Mouse (Mus musculus): ENCODE measurements around the gene Xndc1. TPM values are rescaled to one million over a fixed set of nuclear protein-coding genes. Genes with fewer than 3 reads are reported as not detected.
"Not testable (repeated sequence)": the region's sequence is repeated elsewhere in the genome, so short reads cannot be mapped to it uniquely, and the experiment has no call there.

The Xndc1 gene
- polyA plus RNA-seq, 1 experiment from 2014 or later: 12.7 TPM

DNA sequence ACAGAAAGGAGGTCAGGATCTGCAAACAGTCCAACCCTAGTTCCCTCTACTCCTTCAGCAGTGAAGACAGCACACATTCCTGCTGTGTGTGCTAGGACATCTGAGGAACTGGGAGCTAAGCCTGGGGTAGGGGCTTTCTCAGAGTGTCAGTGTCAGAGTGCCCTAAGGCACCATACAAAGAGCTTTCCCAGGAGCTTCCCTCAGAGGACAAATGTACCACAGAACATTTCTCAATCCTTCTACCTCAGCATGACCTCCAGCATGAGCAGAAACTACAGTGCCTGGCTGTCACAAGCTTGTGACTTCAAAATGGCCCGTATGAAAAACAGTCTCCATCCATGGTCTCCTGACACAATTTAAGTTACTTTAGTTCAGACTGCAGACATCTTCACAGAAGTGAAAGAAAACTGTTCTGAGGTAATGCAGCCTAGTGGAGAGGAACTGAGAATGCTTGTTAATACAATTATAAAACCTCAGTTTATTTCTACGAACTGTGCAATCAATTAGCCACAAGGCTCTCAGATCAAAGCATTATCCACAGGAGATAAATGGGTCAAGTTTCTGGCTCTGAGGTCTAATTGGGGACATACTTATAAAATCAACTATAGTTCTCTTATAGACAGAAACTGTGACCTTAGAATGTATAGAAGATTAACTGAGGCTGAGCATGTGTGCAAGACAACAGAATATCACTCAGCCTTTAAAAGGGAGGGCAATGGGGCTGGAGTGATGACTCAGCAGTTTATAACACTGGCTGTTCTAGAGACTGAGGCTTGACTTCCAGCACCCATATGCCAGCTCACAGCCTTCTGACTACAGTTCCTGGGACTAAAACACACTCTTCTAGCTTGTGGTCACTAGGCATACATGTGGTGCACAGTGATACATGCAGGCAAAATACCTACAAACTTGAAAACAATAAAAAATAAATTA is 39.9 kb upstream of the Xndc1 start:
- H3K4me2 ChIP-seq (ENCODE audit: low read depth, low read length): no peak overlapping the region
- no peak overlapping the region for H3K27ac ChIP-seq (ENCODE audit: low read length)
- WGBS (ENCODE audit: insufficient replicate concordance): 83% methylated on average over 2 of the region's 2 CpGs
- H3K27me3 ChIP-seq (ENCODE audit: control insufficient read depth, insufficient read depth, low read depth, low read length): no peaks in the 10 kb centered on the region
- no peak overlapping the region for H3K9ac ChIP-seq (ENCODE audit: low read depth, low read length)
- peaks cover 21% of the 10 kb centered on the region for H3K36me3 ChIP-seq (ENCODE audit: control insufficient read depth, insufficient read depth)
- no peaks in the 10 kb centered on the region for H3K9me3 ChIP-seq (replicated peaks; ENCODE audit: control insufficient read depth, low read length)
- no peak overlapping the region for H3K4me3 ChIP-seq (ENCODE audit: low read depth, low read length)
- ATAC-seq (ENCODE audit: low read depth): no peak
- no peaks in the 10 kb centered on the region for H3K4me1 ChIP-seq (ENCODE audit: control insufficient read depth, low read depth, low read length)

- H3K9ac ChIP-seq (ENCODE audit: low read depth, low read length): no peak overlapping the region
- WGBS (ENCODE audit: insufficient replicate concordance): 86% methylated on average over 1 of the region's 1 CpGs
- no peaks in the 10 kb centered on the region for H3K27me3 ChIP-seq (ENCODE audit: control insufficient read depth, insufficient read depth, low read depth, low read length)
These were observed 30.4 kb upstream of the Xndc1 start for GRCm38 (mm10) chr7:102034904-102035303.

GRCm38 (mm10) chr7:102035534-102035933 is 29.8 kb upstream of the Xndc1 start:
- no peak overlapping the region for H3K9ac ChIP-seq (ENCODE audit: low read depth, low read length)
- no peaks in the 10 kb centered on the region for H3K27me3 ChIP-seq (ENCODE audit: control insufficient read depth, insufficient read depth, low read depth, low read length)
- 78% methylated on average over 2 of the region's 2 CpGs for WGBS (ENCODE audit: insufficient replicate concordance)
- H3K9me3 ChIP-seq (replicated peaks; ENCODE audit: control insufficient read depth, low read length): no peaks in the 10 kb centered on the region
- H3K4me3 ChIP-seq (ENCODE audit: low read depth, low read length): no peak overlapping the region
- H3K36me3 ChIP-seq (ENCODE audit: control insufficient read depth, insufficient read depth): peaks cover 19% of the 10 kb centered on the region
- no peak overlapping the region for H3K27ac ChIP-seq (ENCODE audit: low read length)
- no peaks in the 10 kb centered on the region for H3K4me1 ChIP-seq (ENCODE audit: control insufficient read depth, low read depth, low read length)
- ATAC-seq (ENCODE audit: low read depth): no peak
- no peak overlapping the region for H3K4me2 ChIP-seq (ENCODE audit: low read depth, low read length)

More at GRCm38 (mm10) chr7:102034904-102035303, 30.4 kb upstream of the Xndc1 start:
- H3K27ac ChIP-seq (ENCODE audit: low read length): no peak overlapping the region
- H3K36me3 ChIP-seq (ENCODE audit: control insufficient read depth, insufficient read depth): peaks cover 19% of the 10 kb centered on the region
- H3K4me3 ChIP-seq (ENCODE audit: low read depth, low read length): no peak overlapping the region
- H3K4me1 ChIP-seq (ENCODE audit: control insufficient read depth, low read depth, low read length): no peaks in the 10 kb centered on the region
- H3K9me3 ChIP-seq (replicated peaks; ENCODE audit: control insufficient read depth, low read length): no peaks in the 10 kb centered on the region
- no peak for ATAC-seq (ENCODE audit: low read depth)
- no peak overlapping the region for H3K4me2 ChIP-seq (ENCODE audit: low read depth, low read length)

- no peak for ATAC-seq (ENCODE audit: low read depth)
- WGBS (ENCODE audit: insufficient replicate concordance): 77% methylated on average over 3 of the region's 3 CpGs
- H3K27ac ChIP-seq (ENCODE audit: low read length): no peak overlapping the region
- no peaks in the 10 kb centered on the region for H3K27me3 ChIP-seq (ENCODE audit: control insufficient read depth, insufficient read depth, low read depth, low read length)
- H3K4me1 ChIP-seq (ENCODE audit: control insufficient read depth, low read depth, low read length): no peaks in the 10 kb centered on the region
- H3K4me2 ChIP-seq (ENCODE audit: low read depth, low read length): no peak overlapping the region
- H3K36me3 ChIP-seq (ENCODE audit: control insufficient read depth, insufficient read depth): peaks cover 19% of the 10 kb centered on the region
- no peaks in the 10 kb centered on the region for H3K9me3 ChIP-seq (replicated peaks; ENCODE audit: control insufficient read depth, low read length)
- no peak overlapping the region for H3K4me3 ChIP-seq (ENCODE audit: low read depth, low read length)
- H3K9ac ChIP-seq (ENCODE audit: low read depth, low read length): no peak overlapping the region
These were observed 28.0 kb upstream of the Xndc1 start for GRCm38 (mm10) chr7:102037318-102037717.

DNA sequence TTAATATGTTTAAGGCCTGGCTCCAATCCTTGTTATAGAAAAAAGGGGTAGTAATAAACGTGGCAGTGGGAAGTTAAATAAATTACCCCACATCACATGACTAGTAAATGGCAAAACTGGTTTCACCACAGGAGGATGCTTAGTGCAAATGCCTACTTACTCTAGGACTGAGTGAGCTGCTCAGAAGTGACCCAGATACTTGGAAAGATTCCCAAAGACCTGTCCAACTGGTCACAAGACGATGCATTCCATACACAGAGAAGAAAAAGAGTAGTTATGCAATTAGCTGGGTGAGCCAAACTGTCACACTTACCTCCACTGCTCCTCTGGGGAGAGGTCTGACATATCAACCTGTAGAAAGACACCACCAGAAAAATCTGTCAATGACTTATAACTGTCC is 23.0 kb upstream of the Xndc1 start:
- Histone ChIP-seq H3K4me3 (ENCODE audit: low read depth, low read length) (no peak overlapping the region), H3K4me1 (ENCODE audit: control insufficient read depth, low read depth, low read length) (no peaks in the 10 kb centered on the region), H3K9me3 (replicated peaks; ENCODE audit: control insufficient read depth, low read length) (no peaks in the 10 kb centered on the region), H3K9ac (ENCODE audit: low read depth, low read length) (no peak overlapping the region), H3K27me3 (ENCODE audit: control insufficient read depth, insufficient read depth, low read depth, low read length) (no peaks in the 10 kb centered on the region), H3K36me3 (ENCODE audit: control insufficient read depth, insufficient read depth) (peaks cover 13% of the 10 kb centered on the region; the same call in 1 of the 2 replicates), H3K4me2 (ENCODE audit: low read depth, low read length) (no peak overlapping the region), H3K27ac (ENCODE audit: low read length) (no peak overlapping the region)
- WGBS (ENCODE audit: insufficient replicate concordance): 59% methylated on average over 2 of the region's 2 CpGs
- no peak for ATAC-seq (ENCODE audit: low read depth)

- H3K27ac ChIP-seq (ENCODE audit: low read length); H3K9me3 ChIP-seq (replicated peaks; ENCODE audit: control insufficient read depth, low read length); H3K4me3 ChIP-seq (ENCODE audit: low read depth, low read length); H3K27me3 ChIP-seq (ENCODE audit: control insufficient read depth, insufficient read depth, low read depth, low read length); H3K4me2 ChIP-seq (ENCODE audit: low read depth, low read length); H3K9ac ChIP-seq (ENCODE audit: low read depth, low read length); ATAC-seq (ENCODE audit: low read depth); H3K4me1 ChIP-seq (ENCODE audit: control insufficient read depth, low read depth, low read length); H3K36me3 ChIP-seq (ENCODE audit: control insufficient read depth, insufficient read depth): not testable (repeated sequence)
These were observed 16.8 kb upstream of the Xndc1 start for GRCm38 (mm10) chr7:102048524-102048923.

GRCm38 (mm10) chr7:102061353-102061752 is 4.0 kb upstream of the Xndc1 start:
- Histone ChIP-seq H3K4me1 (ENCODE audit: control insufficient read depth, low read depth, low read length) (peaks cover 19% of the 10 kb centered on the region), H3K27me3 (ENCODE audit: control insufficient read depth, insufficient read depth, low read depth, low read length) (no peaks in the 10 kb centered on the region), H3K9ac (ENCODE audit: low read depth, low read length) (no peak overlapping the region), H3K27ac (ENCODE audit: low read length) (no peak overlapping the region), H3K36me3 (ENCODE audit: control insufficient read depth, insufficient read depth) (peaks cover 2% of the 10 kb centered on the region; the same call in 1 of the 2 replicates), H3K4me3 (ENCODE audit: low read depth, low read length) (no peak overlapping the region), H3K4me2 (ENCODE audit: low read depth, low read length) (no peak overlapping the region), H3K9me3 (replicated peaks; ENCODE audit: control insufficient read depth, low read length) (no peaks in the 10 kb centered on the region)
- ATAC-seq (ENCODE audit: low read depth): no peak
- WGBS (ENCODE audit: insufficient replicate concordance): 37% methylated on average over 3 of the region's 3 CpGs

GRCm38 (mm10) chr7:102062203-102062602 is 3.1 kb upstream of the Xndc1 start:
- Histone ChIP-seq H3K9me3 (replicated peaks; ENCODE audit: control insufficient read depth, low read length) (no peaks in the 10 kb centered on the region), H3K4me2 (ENCODE audit: low read depth, low read length) (peak overlapping the region; percentile 17; the same call in 1 of the 2 replicates), H3K27ac (ENCODE audit: low read length) (no peak overlapping the region), H3K4me3 (ENCODE audit: low read depth, low read length) (no peak overlapping the region), H3K36me3 (ENCODE audit: control insufficient read depth, insufficient read depth) (peaks cover 2% of the 10 kb centered on the region; the same call in 1 of the 2 replicates), H3K9ac (ENCODE audit: low read depth, low read length) (no peak overlapping the region), H3K4me1 (ENCODE audit: control insufficient read depth, low read depth, low read length) (peaks cover 21% of the 10 kb centered on the region), H3K27me3 (ENCODE audit: control insufficient read depth, insufficient read depth, low read depth, low read length) (no peaks in the 10 kb centered on the region)
- whole genome bisulfite sequencing (ENCODE audit: insufficient replicate concordance): 70% methylated on average over 1 of the region's 1 CpGs
- no peak for ATAC-seq (ENCODE audit: low read depth)

DNA sequence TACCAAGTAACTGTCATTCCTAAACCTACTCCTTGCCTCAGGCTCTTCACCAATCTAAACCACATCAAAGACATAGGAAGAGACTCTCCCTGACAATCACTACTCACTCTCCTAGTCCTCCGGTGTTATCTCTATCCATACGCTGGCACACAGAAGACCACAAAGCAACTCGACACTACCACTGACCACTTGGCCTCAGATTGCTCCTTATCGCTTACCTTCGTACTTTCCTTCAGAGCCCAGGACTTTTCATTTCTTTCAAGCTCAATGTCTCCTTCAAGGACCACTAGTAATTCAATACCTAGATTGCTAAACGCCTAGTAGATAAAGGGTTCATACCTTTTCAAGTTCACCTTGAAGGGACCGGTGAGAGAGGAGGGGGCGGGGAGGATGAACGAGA is 1.4 kb upstream of the Xndc1 start:
- peak overlapping the region; percentile 21 for H3K9ac ChIP-seq (ENCODE audit: low read depth, low read length)
- H3K4me1 ChIP-seq (ENCODE audit: control insufficient read depth, low read depth, low read length): peaks cover 21% of the 10 kb centered on the region
- H3K27ac ChIP-seq (ENCODE audit: low read length): no peak overlapping the region
- peak overlapping the region; percentile 80 for H3K4me2 ChIP-seq (ENCODE audit: low read depth, low read length)
- ATAC-seq (ENCODE audit: low read depth): no peak
- H3K36me3 ChIP-seq (ENCODE audit: control insufficient read depth, insufficient read depth): peaks cover 2% of the 10 kb centered on the region; the same call in 1 of the 2 replicates
- WGBS (ENCODE audit: insufficient replicate concordance): 31% methylated on average over 9 of the region's 9 CpGs
- H3K27me3 ChIP-seq (ENCODE audit: control insufficient read depth, insufficient read depth, low read depth, low read length): no peaks in the 10 kb centered on the region
- H3K4me3 ChIP-seq (ENCODE audit: low read depth, low read length): peak overlapping the region; percentile 69
- no peaks in the 10 kb centered on the region for H3K9me3 ChIP-seq (replicated peaks; ENCODE audit: control insufficient read depth, low read length)
